Mouse (Mus musculus) spleen, adult 2 months (tissue): Measurements from ENCODE around the gene Ptprm.

Experiments used
- CTCF ChIP-seq: fragments of 200-500 bp; IDR thresholded peaks from 2 replicates; pipeline ENCODE4 v1.5.1; 2011; ENCODE audit warnings: mild to moderate bottlenecking, inconsistent platforms; ENCODE audit not compliant: insufficient read depth, insufficient read length, insufficient replicate concordance; ENCODE audit errors: extremely low read depth
- POLR2A ChIP-seq: fragments of 200-500 bp; IDR thresholded peaks from 2 replicates; pipeline ENCODE4 v1.6.1; 2011; ENCODE audit warnings: low read depth, low read length, inconsistent platforms

GRCm38 (mm10) chr17:66785586-66785985 is 568.7 kb downstream of the Ptprm start:
- TF ChIP-seq POLR2A = no peak
- TF ChIP-seq CTCF = no peak
